Mouse (Mus musculus): ENCODE results near the gene Zc3h15.
"Not testable (repeated sequence)": the region's sequence is repeated elsewhere in the genome, so short reads cannot be mapped to it uniquely, and the experiment has no call there.

The Zc3h15 gene

GRCm38 (mm10) chr2:83674896-83675295, 30.7 kb downstream of the Zc3h15 start:
- DNase-seq: no peak

GRCm38 (mm10) chr2:83675681-83676080, 31.4 kb downstream of the Zc3h15 start:
- no peak for DNase-seq

GRCm38 (mm10) chr2:83676226-83676870, 32.1 kb downstream of the Zc3h15 start:
- DNase-seq: no peak

- DNase-seq: no peak
Measured at GRCm38 (mm10) chr2:83681332-83681731, 37.1 kb downstream of the Zc3h15 start.

GRCm38 (mm10) chr2:83681785-83682184, 37.5 kb downstream of the Zc3h15 start:
- DNase-seq: no peak

- DNase-seq: no peak
Measured at GRCm38 (mm10) chr2:83682282-83682681, 38.0 kb downstream of the Zc3h15 start.

- no peak for DNase-seq
Measured at GRCm38 (mm10) chr2:83683731-83684519, 39.7 kb downstream of the Zc3h15 start.

GRCm38 (mm10) chr2:83684691-83685090, 40.5 kb downstream of the Zc3h15 start:
- no peak for DNase-seq

GRCm38 (mm10) chr2:83690372-83690771, 46.1 kb downstream of the Zc3h15 start:
- DNase-seq: no peak

- no peak for DNase-seq
Measured at GRCm38 (mm10) chr2:83692651-83693545, 48.7 kb downstream of the Zc3h15 start.

GRCm38 (mm10) chr2:83694061-83694460, 49.8 kb downstream of the Zc3h15 start:
- DNase-seq: no peak

- DNase-seq: no peak
Measured at GRCm38 (mm10) chr2:83695345-83696247, 51.4 kb downstream of the Zc3h15 start.

GRCm38 (mm10) chr2:83698484-83698883, 54.2 kb downstream of the Zc3h15 start:
- no peak for DNase-seq

GRCm38 (mm10) chr2:83699324-83699723, 55.1 kb downstream of the Zc3h15 start:
- DNase-seq: no peak

GRCm38 (mm10) chr2:83700667-83701066, 56.4 kb downstream of the Zc3h15 start:
- no peak for DNase-seq

GRCm38 (mm10) chr2:83702411-83702810, 58.2 kb downstream of the Zc3h15 start:
- no peak for DNase-seq

- DNase-seq: peak; percentile 44
Measured at GRCm38 (mm10) chr2:83705580-83706158, 61.4 kb downstream of the Zc3h15 start.

- DNase-seq: no peak
Measured at GRCm38 (mm10) chr2:83709896-83710524, 65.8 kb downstream of the Zc3h15 start.

- not testable (repeated sequence) for DNase-seq
Measured at GRCm38 (mm10) chr2:83713281-83713680, 69.0 kb downstream of the Zc3h15 start.

- no peak for DNase-seq
Measured at GRCm38 (mm10) chr2:83713946-83714345, 69.7 kb downstream of the Zc3h15 start.
